Mouse (Mus musculus): Measurements from ENCODE around the gene Mrs2.

The Mrs2 gene

DNA sequence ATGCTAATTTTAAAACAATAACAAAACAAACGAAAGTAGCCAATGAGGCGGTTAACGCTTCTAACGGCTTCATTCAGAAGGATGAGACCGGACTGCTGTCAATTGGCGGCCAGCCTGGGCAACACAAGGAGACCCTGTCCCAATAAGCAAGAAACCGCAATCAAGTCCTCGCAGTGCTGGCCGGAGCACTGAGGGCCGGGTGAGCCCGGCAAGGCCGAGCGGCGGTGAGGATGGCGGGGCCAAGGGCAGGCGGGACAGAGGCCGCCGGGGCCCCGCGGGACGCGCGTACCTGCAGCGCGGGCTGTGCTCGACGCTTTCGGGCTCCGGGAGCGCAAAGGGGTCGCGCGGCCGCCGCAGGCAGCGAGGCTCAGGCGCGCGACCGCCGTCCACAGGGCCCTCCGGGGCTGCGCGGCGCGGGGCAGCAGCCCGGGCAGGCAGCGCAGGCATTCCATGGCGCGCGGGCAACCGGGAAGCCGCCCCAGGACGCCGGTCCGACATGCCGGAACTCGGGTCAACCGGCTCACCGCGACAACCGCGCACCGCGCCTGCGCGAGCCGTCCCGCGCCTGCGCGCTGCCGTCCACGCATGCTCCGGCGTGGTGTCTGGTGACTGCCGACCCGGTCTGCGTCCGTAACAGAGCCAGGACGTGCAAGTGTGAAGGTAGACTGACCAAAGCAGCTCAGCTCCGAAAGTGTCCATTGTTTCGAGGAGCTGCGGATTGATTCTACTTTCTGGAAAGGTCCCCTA is at the start of gene Mrs2:
Gene Mrs2, minus strand, starts transcription at position 587 of the 747 bp plus-strand sequence.
- peak; percentile 90 for DNase-seq (ENCODE audit: low spot score)

- no peak for DNase-seq (ENCODE audit: low spot score)
These were observed 49.6 kb upstream of the Mrs2 start for GRCm38 (mm10) chr13:25069765-25070164.

DNA sequence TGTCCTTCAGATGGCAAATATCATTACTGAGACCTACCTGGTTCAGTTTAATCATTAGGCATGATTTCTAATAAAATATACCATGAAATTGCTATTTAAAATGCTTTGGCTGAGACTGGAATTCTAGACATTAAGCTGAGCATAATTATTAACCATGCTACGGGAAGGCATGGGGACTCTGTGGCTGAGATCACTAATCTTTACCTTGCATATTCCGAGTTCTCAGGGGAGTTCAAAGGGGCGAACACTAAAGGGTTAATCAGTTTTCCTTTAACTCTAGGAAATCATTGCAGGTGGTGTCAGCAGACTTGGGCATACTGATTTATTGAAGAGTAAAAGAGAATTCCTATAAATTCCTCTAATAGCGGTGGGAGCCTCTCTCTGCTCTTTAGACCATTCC is 47.0 kb upstream of the Mrs2 start:
- no peak for DNase-seq (ENCODE audit: low spot score)

DNA sequence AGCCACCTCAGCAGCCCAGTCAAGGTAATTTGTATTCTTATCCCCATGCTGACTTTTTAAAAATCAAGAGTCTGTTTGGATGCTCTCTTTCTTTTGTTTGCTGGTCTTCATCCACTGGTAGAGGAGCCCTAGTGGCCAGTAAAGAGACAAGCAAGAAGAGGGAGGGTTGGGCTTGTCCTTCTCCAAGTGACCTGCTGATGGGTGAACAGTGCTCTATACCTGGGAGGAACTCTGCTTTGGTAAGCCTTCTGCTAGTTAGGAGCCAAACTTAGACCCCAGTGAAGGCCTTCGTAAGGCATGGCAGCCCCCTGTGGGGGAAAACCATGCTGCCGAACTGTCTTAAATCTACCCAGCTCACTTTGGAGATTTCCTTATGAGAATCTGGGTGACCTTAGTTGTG is 46.5 kb upstream of the Mrs2 start:
- no peak for DNase-seq (ENCODE audit: low spot score)

- DNase-seq (ENCODE audit: low spot score): no peak
These were observed 35.9 kb upstream of the Mrs2 start, which contains the start of gene Dcdc2a for GRCm38 (mm10) chr13:25055873-25056667. Dcdc2a (plus strand) TSS chr13:25056004.

GRCm38 (mm10) chr13:25055111-25055554 is 35.0 kb upstream of the Mrs2 start:
- no peak for DNase-seq (ENCODE audit: low spot score)

- DNase-seq (ENCODE audit: low spot score): no peak
These were observed 32.5 kb upstream of the Mrs2 start for GRCm38 (mm10) chr13:25052671-25053070.

DNA sequence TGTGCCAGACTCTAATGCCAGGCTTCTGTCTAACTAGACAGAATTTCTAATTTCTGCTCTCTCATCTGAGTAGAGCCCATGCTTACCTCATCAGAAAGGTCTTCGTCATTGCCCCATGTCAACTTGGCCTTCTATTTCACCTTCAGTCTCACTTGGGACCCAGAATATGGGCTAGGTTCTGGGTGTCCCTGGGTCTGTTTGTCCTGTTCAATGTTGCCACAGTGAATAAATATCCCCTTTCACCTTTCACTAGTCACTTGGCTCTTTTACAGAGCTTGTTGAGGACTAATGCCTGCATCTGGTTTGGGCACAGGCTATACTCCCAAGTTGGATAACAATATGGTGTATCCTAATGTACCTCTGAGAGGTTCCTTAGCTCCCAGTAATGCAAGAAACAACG is 19.3 kb upstream of the Mrs2 start:
- no peak for DNase-seq (ENCODE audit: low spot score)

- DNase-seq (ENCODE audit: low spot score): no peak
These were observed 6.9 kb upstream of the Mrs2 start for GRCm38 (mm10) chr13:25027114-25027425.

DNA sequence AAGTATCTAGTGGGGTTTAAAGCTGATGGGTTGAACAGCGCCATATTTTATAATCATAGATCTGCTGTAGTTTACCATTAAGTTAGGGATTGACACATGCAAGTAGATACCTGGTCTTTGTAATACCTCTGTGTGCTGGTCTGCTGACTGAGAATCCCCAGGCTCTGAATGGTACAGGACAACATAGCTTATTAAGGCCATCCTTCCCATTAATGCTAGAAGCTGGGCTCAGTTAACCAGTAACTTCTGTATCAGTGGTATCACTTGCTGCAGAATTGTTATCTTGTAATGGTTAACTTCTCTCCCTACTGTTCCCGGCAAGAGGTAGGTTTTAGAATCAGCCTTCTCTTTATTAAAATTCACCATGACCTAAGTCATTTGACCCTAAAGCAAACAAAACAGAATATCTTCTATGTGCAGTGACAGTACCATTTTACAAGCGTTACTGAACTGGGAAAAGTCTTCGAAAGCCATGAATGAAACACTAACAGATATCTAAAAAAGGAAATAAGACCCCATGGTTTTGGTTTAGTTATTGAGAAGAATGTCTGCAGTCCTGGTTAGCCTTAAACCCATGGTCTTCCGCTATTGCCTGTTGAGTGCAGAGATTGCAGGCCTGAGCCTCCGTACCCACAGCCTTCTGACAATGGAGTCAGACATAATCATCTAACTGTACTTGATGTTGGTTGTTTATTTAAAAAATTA is 6.4 kb upstream of the Mrs2 start:
- no peak for DNase-seq (ENCODE audit: low spot score)

GRCm38 (mm10) chr13:25024655-25025054 is 4.5 kb upstream of the Mrs2 start:
- DNase-seq (ENCODE audit: low spot score): peak; percentile 14

DNA sequence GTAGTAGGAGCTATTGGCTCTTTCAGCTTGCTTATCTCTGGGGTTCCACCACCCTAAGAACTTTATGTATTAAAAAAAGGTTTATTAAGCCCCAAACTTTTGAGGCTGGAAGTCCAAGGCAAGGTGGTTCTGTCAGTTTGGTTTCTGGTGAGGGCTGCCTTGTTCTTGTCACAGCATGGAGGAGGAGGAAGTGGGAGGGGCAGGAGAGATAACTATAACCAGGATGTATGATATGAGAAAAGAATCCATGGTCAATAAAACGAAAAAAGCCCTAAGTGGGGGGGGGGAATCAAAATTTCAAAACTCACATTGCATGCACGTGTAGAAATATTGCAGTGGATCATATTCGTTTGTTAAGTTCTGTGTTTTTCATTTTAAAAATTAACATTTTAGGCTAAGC is 3.0 kb upstream of the Mrs2 start:
- no peak for DNase-seq (ENCODE audit: low spot score)

- no peak for DNase-seq (ENCODE audit: low spot score)
These were observed 2.2 kb upstream of the Mrs2 start for GRCm38 (mm10) chr13:25022386-25022785.

DNA sequence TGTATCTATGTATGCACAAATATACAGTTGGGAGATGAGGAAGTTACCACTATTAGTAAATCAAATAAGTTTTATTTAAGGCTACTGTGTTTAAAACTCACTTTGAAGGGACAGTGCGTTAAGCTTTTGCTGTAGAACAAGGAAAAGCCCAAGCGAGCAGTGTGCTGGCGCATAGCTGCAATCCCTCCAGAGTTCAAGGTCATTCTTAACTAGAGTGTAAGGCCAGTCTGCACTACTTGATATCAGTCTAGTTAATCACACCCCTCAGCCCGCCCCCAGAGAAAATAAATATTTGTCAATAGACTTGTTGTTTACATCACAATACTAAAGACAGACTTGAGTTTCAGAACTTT is 337 bp upstream of the Mrs2 start:
- no peak for DNase-seq (ENCODE audit: low spot score)

DNA sequence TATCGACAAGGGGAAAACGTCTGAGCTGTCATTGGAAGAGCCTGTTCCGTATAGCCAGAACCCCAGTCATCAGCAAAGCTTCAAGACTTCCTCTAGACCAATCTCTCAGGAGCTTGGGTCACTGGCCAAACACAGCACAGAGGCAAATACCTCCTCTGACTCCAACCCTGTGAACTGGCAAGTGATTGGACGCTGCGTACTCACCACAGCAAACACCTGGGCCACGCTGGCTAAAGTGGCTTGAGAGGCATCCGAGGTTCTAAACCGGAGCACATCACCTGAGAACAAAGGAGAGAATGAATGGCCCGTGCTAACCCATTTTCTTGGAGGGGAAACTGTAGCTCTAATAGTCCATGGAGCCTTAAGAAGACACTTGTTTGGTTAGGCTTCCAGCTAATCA is 1.9 kb downstream of the Mrs2 start:
- DNase-seq (ENCODE audit: low spot score): no peak

GRCm38 (mm10) chr13:25007115-25007514 is 13.1 kb downstream of the Mrs2 start:
- peak; percentile 37 for DNase-seq (ENCODE audit: low spot score)

DNA sequence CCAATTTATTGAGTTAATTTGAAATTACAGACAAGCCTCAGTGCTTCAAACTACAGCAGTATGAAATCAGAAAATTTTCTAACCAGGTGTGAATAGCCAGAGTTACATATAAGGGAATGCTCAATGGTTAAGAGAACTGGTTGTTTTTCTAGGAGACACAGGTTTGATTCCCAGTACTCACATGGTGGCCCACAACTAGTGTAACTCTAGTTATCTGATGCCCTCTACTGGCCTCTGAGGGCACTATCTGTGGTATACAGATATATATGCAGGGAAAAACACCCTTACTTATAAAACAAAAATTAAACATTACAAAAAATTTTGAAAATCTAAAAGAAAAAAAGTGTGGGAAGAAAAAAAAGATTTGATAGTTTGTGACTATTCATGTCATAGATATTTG is 17.2 kb downstream of the Mrs2 start:
- DNase-seq (ENCODE audit: low spot score): no peak

GRCm38 (mm10) chr13:24999538-24999937 is 20.6 kb downstream of the Mrs2 start:
- no peak for DNase-seq (ENCODE audit: low spot score)

- no peak for DNase-seq (ENCODE audit: low spot score)
These were observed 27.0 kb downstream of the Mrs2 start for GRCm38 (mm10) chr13:24993160-24993559.

- no peak for DNase-seq (ENCODE audit: low spot score)
These were observed 31.2 kb downstream of the Mrs2 start for GRCm38 (mm10) chr13:24989006-24989405.

DNA sequence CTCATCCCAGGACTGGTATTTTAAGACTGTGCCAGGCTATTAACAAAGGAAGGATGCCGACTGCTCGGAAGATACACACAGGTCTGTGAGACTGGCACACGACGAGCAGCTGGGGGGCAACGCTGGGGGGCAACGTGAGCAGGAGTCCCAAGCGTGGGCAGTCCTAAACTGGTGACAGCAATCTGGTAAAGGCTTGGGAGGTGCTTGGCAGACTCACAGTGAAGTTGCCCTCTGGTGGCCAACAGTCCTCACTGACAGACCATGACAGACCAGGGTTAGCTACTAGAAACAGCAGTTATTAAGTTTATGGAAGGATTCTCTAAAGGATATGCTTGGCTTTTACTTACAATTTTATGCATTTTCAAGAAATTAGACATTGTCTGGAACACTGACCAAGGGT is 31.8 kb downstream of the Mrs2 start:
- peak; percentile 30 for DNase-seq (ENCODE audit: low spot score)

GRCm38 (mm10) chr13:24985435-24985834 is 34.7 kb downstream of the Mrs2 start:
- no peak for DNase-seq (ENCODE audit: low spot score)

DNA sequence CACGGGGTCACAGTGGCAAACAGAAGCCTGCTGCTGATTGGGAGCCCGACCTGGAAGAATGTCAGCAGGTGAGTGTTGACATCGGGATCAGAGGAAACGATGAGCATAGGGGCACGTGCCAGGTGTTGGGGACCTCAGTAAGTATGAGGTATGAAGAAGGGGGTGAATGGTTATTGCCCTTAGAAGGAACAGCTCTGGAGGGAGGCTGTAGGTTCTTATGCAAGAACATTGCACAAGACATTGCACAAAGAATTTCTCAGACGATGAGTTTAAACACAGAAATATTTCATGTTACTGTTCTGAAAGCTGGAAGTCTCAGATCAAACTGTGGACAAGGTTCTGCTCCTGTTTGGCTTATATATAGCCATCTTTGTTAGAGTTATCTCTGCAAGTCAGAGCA is 39.1 kb downstream of the Mrs2 start:
- DNase-seq (ENCODE audit: low spot score): no peak
